Mouse (Mus musculus) heart, adult 2 months (tissue): ENCODE results near the gene Zfp697.
"Not testable (repeated sequence)": the region's sequence is repeated elsewhere in the genome, so short reads cannot be mapped to it uniquely, and the experiment has no call there.

Experiments used
- CTCF ChIP-seq: fragments of 200-600 bp; IDR thresholded peaks from 2 replicates; pipeline ENCODE4 v1.8.1; 2022; ENCODE audit warnings: antibody characterized with exemption, mild to moderate bottlenecking, moderate library complexity
- EP300 ChIP-seq: fragments of 200-500 bp; IDR thresholded peaks from 2 replicates; pipeline ENCODE4 v1.6.1; 2011; ENCODE audit warnings: low read depth, low read length, control low read depth; ENCODE audit not compliant: insufficient read depth
- POLR2A ChIP-seq: fragments of 200-500 bp; IDR thresholded peaks from 2 replicates; pipeline ENCODE4 v1.6.1; 2011; ENCODE audit warnings: mild to moderate bottlenecking, low read depth, low read length, control low read depth; ENCODE audit not compliant: insufficient read depth

- not testable (repeated sequence) for TF ChIP-seq CTCF, EP300, POLR2A
Measured at GRCm38 (mm10) chr3:98548495-98548894, 166.2 kb downstream of the Zfp697 start.
